Mouse (Mus musculus) megakaryocyte, embryonic 14.5 days (primary cell): Measurements from ENCODE around the gene BC049352.

Experiments
- FLI1 ChIP-seq: IDR thresholded peaks from 2 replicates; pipeline ENCODE4 v1.6.1; 2012; ENCODE audit warnings: low read length, inconsistent platforms, mixed read lengths
- GATA1 ChIP-seq: IDR thresholded peaks from 3 replicates; pipeline ENCODE4 v1.6.1; 2012; ENCODE audit warnings: mixed read lengths, low read length, inconsistent platforms, borderline replicate concordance

DNA sequence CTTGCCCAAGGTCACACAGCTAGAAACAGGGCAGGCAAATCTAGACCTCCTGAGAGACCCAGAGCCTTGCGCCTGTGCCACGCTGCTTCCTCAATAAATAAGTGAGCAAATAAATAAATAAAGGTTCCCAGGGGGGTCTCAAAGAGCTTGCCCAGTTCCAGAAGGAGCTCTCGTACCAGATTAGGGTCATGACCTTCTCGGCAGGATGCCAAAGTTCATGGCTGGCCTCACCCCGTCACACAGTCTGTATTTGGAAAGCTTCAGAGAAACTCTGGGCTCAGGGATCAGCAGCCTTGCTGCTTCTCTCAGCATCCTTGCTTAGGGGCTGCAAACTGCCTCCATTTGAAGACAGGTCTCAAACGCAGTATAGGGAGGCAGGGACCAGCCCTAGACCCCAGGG lies 72.2 kb downstream of the BC049352 start:
- TF ChIP-seq GATA1, result no peak
- no peak for TF ChIP-seq FLI1
